Mouse (Mus musculus) forelimb bud, embryonic 11.5 days (tissue): Measurements from ENCODE around the gene Mfn1.
A peak's percentile ranks its signal among the peaks of the same experiment; 100 is the strongest.

ENCODE experiments used
- DNase-seq: peaks from one replicate; pipeline ENCODE4 v3.0.0-alpha.2; 2012; ENCODE audit warnings: low read depth, low spot score

The Mfn1 gene

DNA sequence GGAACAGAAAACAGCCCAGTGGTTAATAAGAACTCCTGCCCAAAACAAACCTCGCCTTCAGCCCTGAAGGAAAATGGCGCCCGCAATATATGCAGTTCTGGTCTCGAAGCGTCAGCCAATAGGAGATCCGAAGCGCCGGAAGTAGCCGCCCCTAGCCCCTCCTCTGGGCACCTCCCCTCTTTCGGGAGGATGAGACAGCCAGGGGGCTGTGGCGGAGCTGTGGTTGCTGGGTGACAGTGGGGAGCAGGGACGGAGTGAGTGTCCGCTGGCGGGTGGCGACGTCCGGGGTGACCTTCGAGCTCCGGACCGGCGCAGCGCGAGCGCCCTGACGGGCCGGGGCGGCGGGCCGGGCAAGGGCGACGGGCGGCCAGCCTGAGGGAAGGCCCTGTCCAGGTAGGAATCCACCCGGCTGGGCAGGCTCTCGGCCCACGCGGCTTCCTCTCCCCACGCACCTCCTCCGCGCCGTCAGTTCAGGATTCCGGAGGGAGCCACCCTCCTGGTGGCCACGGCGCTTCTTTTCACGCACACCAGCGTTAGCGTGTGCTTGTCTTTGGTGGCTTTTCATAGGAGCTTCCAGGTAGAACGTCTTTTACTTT, at the start of gene Mfn1:
Gene Mfn1, plus strand, starts transcription at position 163 of the 596 bp plus-strand sequence.
- peak; percentile 90 for DNase-seq

DNA sequence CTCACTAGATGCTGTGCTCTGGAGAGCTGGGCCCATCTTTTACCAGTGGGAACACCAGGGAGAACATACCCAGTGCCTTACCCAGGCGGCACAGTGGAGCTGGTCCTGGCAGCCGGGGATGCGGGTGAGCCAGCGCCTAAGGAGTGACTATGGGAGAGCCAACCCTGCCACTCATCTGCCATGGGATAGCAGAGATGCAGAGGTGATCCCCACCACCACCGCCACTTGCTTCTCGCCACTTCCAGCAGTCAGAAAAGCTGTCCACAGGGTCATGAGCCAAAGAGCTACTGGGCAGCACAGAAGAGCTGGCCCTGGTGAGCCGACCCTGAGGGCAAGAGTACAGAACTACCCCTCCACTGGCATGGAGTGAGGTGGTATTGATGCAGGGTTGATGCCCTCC, 49.3 kb upstream of the Mfn1 start:
- no peak for DNase-seq

DNA sequence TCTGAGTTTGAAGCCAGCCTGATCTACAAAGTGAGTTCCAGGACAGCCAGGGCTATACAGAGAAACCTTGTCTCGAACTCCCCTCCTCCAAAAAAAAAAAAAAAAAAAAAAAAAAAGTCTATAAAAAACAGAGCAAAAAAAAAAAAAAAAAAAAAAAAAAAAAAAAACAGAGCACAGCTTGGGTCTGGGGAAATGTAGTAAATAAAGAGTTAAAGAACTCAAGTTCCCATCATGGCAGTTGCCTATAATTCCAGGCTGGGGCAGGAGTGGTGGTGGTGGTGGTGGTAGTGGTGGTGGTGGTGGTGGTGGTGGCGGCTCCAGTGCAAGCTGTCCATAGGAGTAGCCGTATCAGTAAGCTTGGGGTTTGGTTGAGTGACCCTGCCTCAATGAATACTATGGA, 46.2 kb upstream of the Mfn1 start:
- DNase-seq, result no peak

DNA sequence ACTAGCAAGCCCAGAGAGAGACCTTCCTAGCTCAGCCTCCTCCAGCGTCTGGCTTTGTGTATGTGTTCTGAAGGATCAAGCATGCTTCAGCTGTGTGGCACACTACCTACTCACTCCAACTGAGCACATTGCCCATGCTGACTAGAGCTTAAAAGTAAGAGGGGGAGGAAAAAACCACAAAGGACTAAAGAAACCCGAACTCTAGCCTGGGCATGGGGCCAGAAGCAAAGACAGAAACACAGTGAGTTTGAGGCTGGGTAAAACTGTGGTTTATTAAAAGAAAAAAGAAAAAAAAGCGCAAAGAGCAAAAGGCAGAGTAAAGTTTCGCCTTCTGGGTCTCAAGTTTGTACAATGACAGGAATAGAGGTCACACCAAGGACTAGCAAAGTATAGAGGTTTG, 42.7 kb upstream of the Mfn1 start:
- no peak for DNase-seq

DNA sequence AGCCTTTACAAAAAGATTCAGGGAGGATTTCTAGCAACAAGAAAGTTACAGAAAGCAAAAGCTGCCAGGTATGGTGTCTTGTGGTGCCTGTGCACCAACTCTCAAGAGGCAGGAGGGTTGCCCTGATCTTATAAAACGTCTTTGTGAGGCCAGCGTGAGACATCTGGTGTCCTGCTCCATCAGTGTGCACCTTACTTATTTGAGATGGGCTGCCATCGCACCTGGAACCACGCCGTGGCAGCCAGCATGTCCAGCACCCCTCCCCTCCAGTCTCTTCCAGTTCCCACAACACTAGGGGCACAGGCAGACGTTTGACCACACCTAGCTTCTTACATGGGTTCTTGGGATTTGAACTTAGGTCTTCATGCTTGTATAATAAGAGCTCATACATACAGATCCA, 41.1 kb upstream of the Mfn1 start:
- no peak for DNase-seq

DNA sequence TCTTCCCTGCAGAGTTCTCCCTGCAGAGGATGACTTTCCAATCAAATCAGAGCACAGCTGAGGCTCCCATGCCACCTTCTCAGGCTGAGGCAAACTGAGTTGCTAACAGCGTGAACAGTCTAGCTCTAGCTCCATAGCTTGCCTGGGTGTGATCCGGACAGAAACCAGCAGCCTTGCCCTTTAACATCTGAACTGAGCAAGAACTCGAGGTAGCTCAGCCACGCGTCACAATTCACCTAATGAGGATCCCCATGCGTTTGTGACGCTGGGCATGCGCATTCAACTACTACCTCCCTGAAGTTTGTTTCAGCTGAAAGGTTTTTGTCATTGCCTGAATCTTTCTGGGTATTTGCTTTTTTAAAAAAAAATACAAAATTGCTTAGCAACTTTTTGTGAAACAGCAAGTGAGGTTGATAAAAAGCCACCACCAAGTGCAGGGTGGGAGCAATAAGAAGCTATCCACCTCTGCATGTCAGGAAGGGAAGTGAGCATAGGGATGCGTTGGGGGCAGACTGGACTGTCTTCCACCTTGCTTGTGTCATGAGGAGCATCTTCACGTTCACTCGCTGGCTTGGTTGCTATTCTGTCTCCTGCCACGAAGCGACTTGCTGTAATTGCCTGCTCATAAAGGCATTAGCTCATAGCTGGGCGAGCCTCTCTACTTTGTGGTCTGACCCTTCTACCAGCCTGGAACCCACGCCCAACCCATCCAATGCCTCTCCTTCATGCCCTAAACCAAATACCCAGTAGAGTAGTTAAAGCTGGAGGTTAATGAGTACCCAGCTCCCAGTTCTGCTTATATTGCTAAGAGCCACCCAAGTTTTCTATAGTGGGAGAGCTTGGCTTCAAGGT, 39.0 kb upstream of the Mfn1 start:
- no peak for DNase-seq

DNA sequence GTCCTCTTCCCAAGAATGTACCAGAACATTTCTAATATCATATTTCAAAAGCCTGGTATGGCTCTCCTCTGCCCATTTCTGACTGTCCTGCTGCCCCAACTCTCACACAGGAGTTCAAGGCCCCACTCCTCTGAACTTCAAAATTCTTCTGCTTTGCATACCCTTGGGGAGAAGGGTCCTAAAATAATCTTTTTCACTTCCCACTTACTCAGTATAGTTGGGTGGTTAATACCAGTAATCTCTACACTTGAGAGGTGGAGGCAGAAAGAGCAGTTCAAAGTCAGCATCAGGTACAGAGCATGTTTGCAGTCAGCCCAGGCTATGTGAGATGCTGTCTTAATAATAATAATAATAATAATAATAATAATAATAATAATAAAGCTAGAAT, 38.3 kb upstream of the Mfn1 start:
- DNase-seq, result no peak

DNA sequence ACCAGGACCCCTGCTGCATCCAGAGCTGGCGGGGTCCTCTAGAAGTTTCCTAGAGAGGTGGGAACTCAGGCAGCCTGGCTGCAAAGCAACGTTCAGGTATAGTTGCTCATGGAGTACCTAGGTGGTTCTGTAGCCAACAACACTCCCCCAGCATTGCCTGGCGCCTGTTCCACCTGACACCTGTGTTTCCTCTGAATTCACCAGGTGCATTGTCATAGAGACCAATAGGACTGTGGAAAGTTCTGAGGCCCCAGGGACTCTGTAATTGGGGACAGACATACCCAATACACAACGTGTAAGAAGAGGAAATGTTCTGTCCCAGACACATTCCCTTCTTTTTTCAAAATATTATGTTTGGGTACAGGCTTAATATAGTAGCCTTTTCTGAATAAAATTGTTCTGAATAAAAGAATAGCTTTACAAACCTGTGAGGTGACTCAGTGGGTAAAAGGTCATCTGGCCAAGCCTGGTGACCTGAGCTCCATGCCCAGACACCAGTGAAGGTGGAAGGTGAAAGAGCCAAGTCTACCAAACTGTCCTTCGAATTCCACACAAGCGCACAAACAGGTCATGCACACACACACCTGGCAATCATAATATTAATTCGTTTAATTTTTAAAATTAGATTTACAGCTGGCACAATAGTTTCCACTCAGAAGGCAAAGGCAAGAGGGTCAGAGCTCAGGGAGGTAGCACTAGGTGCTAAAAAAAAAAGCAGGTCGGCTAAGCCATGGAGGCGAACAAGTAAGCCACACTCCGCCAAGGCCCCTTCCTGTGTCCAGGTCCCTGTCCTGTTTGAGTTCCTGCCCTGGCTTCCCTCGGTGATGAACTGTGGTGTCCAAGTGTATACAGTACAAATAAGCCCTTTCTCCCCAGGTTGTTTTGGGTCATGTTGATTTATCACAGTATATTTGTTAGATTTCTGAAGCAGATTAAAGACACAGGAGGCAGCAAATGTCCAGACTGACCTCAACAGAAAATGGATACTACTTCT, 36.9 kb upstream of the Mfn1 start, which contains the start of gene Kcnmb3:
Gene Kcnmb3, minus strand, starts transcription at position 135 of the 994 bp plus-strand sequence.
- no peak for DNase-seq

DNA sequence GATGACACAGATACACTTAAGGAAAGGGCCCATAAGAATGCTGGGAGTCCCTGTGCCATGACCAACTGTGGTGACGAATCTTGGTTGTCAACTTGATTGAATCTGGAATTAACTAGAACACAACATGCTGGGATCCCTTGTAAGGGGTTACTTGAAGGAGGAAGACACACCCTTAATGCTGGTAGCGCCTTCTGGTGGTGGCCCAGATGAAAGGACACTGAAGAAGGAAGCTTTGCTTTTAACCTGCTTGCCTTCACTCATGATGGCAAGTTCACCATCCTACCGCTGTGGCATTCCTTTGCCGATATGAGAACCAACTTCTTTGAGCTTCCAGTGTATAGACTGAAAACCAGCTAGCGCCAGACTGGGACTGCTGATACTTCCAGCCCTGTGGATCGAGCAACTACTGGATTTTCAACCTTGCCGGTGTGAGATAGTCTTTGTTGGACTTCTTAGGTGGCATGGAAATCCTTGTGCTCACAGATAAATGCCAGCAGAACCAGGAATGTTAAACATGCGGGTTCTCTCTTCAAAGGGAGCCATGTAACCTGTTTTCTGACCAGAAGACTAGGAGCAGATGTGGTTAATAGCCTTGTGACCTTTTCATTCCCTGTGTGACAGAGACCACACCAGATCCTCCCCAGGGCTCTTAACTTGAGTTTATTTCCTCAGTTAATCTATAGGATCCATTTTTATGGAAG, 34.7 kb upstream of the Mfn1 start:
- DNase-seq, result no peak

DNA sequence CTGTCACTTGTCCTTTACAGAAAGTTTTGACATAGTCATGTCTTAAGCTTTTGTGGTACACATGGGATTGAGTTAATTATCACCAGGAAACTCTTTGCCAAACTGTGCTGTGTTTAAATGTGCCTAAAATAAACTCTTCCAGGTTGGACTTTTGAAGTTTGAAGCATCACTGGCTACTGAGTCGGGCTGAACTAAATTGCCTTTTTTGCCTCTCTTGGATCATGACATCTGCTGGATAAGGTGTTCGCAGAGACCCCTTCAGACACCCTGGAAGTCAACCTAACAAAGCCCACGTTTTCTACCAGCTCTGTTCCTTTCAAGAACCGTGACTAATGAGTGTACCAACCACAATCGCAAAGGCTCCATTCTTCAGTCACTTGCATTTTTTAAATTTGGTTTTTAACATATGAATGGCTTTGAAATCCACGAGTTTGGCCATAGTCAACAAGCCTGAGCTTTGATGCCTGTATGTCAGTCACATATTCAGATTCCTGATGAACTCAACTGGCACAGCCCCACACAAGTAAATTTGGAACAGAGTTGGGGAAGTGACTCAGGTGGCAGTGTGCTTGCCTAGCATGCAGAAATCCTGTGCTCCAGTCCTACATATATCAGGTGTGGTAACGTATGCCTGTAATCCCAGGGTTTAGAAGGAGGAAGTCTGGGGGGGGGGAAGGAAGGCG, 34.0 kb upstream of the Mfn1 start:
- no peak for DNase-seq

DNA sequence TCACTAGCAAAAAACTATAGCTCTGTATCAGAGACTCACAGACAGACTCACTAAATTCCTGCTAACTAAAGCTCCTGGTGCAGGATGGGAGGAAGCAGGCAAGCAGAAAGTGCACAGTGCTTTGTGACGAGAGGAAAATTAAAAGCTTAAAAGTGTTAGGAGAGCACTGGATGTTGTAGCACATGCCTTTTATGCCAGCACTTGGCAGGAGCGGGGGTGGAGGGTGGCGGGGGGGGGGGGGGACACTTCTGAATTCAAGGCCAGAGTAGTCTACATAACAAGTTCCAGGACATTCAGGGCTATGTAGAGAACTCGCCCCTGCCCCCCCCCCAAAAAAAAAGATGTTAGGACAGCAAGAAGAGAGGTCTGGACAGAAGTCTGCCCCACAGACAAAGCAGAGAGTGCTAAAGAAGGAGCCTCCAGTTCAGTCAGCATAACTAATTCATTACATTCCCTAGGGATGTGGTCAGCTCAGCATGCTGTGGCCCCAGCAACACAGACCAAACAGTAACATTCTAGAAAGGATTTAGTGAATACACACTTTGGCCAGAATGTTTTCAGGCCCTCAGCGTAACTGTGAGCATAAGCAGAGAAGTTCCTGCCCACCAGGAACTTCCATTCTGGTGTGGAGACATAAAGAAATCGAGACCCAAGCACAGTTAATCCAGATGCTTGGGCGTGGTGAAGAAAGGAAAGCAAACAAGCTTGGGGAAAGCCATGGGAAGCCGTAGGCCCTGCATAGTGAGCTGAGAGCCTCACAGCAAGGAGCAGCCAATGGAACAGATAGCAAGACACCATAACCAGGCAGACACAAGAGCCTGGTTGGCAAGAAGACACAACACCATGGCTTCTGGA, 33.2 kb upstream of the Mfn1 start:
- no peak for DNase-seq

DNA sequence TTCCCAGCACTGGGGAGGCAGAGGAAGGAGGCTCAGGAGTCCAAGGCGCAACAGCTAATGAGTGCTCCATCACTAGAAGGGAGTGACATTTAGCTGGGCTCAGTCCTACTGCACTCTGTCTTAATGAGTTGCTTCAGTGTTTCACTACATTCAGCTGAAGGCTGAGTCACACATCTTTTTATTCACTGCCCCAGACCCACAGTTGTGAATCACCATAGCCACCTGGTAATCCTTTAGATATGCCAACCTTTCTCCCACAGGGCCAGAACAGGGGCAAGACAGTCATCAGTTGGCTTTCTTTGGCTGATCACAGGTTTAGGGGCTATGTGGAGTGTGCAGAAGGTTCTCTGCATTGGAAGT, 32.6 kb upstream of the Mfn1 start:
- no peak for DNase-seq

DNA sequence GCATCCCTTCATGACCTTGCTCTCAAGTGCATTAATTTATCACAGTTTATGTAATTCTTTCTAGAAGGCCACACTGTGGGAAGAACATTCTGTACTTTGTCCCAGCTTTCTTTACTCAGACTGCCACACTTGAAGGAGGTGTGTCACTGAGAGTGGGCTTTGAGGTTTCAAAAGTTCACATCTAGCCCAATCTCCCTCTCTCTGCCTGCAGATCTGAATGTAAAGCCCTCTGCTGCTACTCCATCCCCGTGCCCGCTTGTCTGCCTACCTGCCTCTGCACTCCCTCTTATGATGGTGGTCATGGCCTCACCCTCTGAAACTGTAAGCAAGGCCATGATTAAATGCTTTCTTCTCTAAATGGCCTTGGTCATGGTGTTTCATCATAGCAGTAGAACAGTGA, 28.9 kb upstream of the Mfn1 start:
- no peak for DNase-seq

DNA sequence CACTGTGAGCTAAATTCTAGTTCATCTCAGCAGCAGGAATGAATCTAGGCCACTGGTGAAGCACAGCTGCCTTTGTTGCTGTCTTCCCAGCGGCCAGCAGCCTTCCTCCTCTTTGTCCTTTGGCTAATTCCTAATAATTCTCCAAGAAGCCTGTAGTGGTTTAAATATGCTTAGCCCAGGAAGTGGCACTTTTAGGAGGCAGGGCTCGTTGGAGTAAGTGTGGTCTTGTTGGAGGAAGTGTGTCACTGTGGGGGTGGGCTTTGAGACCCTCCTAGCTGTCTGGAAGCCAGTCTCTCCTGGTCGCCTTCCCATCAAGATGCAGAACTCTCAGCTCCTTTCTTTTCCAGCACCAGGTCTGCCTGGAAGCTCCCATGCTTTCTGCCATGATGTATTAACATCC, 23.4 kb upstream of the Mfn1 start:
- no peak for DNase-seq

DNA sequence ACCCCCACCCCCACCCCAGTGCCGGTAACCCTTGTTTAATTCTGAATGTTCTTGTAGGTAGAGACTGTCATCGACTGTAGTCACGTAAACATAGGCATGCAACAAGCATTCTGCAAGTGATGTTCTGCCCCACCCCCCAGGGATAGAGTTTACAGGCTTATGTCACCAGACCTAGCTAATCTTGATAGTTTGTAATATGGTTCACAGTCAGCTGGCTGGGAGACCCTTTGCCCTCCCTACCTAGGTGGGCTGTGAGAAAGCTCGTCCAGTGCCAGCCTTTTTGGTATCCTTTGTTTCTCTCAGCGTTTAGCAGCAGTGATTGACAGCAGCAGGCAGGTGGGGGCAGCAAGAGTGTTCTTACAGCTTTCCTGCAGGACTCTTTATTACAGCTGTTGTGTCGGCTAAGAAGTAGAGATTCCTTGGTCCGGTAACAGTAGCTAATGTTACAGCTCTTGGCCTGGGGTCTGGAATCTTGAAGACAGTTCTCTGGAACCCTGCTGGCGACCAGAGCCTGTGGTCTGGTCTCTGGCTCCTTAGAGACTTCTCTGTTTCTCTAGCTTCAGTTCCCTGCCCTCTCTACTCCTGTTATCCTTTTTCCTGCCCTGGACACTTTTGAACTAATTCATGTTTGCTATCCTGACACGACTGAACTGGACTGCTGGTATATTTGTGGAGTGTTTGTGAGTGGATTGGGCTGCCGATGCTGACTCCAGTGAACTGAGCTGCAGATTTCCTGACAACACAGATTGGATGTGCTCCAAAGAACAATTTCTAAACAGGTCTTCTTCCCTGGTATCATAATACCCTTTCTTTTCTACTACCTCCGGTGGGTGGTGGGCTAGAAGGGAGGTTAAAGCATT, 22.7 kb upstream of the Mfn1 start:
- no peak for DNase-seq

DNA sequence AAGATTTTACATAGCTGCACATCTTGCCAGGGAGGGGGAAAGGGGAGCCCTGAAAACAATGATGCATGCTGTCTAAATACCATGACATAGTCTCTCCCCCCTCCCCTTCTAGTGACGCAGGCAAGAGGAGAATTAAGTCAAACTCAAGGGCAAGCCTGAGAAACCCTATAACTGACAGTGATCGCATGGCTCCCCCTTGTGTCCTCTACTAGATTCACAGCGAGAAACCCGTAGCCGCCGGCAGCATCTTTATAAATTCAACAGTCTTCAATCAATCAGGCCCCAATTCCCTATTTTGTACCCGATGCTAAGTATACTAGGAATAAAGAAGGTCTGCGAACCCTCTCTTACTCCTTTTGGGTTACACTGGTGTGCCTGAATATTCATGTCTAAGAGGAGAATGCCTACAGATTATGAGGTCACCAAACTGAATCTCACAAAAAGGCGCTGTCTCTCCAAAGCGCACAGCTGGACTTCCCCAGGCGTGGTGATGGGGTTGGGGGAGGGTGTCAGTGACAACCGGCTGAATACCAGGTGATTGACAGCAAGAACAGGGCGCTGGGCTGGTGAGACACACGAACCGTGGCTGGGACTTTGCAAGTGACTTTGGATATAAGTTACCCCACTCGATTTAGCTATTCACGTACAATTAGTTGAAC, 20.5 kb upstream of the Mfn1 start:
- peak; percentile 74 for DNase-seq

DNA sequence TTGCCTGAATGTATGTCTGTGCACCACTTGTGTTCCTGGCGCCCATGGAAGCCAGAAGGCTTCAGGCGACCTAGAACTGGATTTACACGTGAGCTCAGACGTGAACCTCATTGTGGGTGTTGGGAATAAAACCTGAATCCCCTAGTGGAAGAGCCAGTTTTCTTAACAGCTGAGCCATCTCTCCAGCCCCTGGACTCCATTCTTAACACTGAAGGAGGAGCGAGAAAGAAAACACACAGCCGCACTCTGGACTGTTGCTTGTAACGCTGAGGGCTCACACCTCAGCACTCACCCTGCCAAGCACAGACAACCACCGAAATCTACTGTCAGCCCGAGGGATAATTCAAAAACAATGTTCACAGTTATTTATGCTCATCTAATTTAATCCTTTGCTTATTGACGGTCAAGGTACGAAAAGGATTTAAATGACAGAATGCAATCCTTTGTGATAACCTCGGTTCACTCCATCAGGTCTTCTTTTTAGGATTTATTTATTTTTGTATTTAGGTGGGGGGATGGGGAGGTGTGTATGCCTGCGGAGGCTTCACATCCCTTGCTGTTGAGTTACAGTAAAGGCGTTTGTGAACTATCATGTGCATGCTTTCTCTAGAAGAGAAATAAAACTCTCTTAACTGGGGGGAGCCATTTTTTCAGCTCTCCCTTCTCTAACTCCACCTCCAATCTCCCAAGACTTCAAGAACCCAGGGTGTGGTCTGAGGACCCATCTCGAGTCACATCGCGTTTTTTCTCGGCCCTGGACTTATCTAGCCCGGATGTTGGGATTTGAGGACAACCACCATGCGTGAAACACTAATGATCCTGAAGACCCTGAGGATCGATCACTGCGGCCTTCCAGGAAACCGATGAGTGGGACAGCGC, 19.5 kb upstream of the Mfn1 start, which contains the start of gene Zfp639:
Gene Zfp639, plus strand, starts transcription at position 764 of the 879 bp plus-strand sequence.
- no peak for DNase-seq
